8 mouse cellular contexts compared by ENCODE assay signal in genomic region chr13:91094196-91094595, GRCm38 (mm10).
DNase-seq lines count a peak whose midpoint lies in the region; ATAC-seq and TF ChIP-seq lines count a peak whose summit lies in the region.
"Had no signal": no experiment of that assay in that cellular context is flagged by ENCODE, and none has a peak within 500 bp of the region (broad histone marks: within the 10 kb centered on the region; RNA-seq: fewer than 3 reads in every experiment).

No protein-coding gene starts in this region.

- no peaks in the 10 kb centered on the region for H3K36me3 ChIP-seq in liver, postnatal 0 days (replicated peaks; ENCODE audit: insufficient read depth, low read length)
- no peaks in the 10 kb centered on the region for H3K36me3 ChIP-seq in embryonic facial prominence, embryonic 10.5 days (replicated peaks)
- H3K36me3 ChIP-seq in intestine, embryonic 14.5 days (ENCODE audit: control insufficient read depth, insufficient read depth, low read length), result no peaks in the 10 kb centered on the region
- H3K36me3 ChIP-seq in midbrain, embryonic 15.5 days (replicated peaks), result no peaks in the 10 kb centered on the region

- no peak for TF ChIP-seq EP300 in liver, postnatal 0 days (IDR thresholded peaks at IDR 0.05; ENCODE audit: low read depth)

- 38% methylated on average over 7 of the region's 7 CpGs for WGBS in liver, postnatal 0 days (ENCODE audit: insufficient replicate concordance)
- WGBS in embryonic facial prominence, embryonic 10.5 days, result 26% methylated on average over 7 of the region's 7 CpGs
- 27% methylated on average over 7 of the region's 7 CpGs for WGBS in intestine, embryonic 14.5 days
- WGBS in midbrain, embryonic 15.5 days, result 30% methylated on average over 7 of the region's 7 CpGs

- no peak overlapping the region for H3K9ac ChIP-seq in liver, postnatal 0 days (replicated peaks)
- no peak overlapping the region for H3K9ac ChIP-seq in intestine, embryonic 14.5 days (ENCODE audit: low read length)
- H3K9ac ChIP-seq in midbrain, embryonic 15.5 days, result no peak overlapping the region

- TF ChIP-seq CTCF in liver, postnatal 0 days (IDR thresholded peaks at IDR 0.05; ENCODE audit: low read depth), result 0 out of 2 replicates have a peak, but pooled peaks have one; percentile 10
- no peak for TF ChIP-seq CTCF in gastrocnemius, adult 2 months (IDR thresholded peaks at IDR 0.05)

- peaks cover 5% of the 10 kb centered on the region; the same call in 1 of the 2 replicates for H3K4me1 ChIP-seq in liver, postnatal 0 days (ENCODE audit: insufficient read depth)
- H3K4me1 ChIP-seq in embryonic facial prominence, embryonic 10.5 days, result peaks cover 30% of the 10 kb centered on the region
- peaks cover 3% of the 10 kb centered on the region; the same call in 1 of the 2 replicates for H3K4me1 ChIP-seq in intestine, embryonic 14.5 days (replicated peaks; ENCODE audit: control insufficient read depth, insufficient read depth, low read length)
- peaks cover 16% of the 10 kb centered on the region for H3K4me1 ChIP-seq in midbrain, embryonic 15.5 days

- H3K27me3 ChIP-seq in liver, postnatal 0 days (ENCODE audit: insufficient read depth, low read length), result no peaks in the 10 kb centered on the region
- no peaks in the 10 kb centered on the region for H3K27me3 ChIP-seq in embryonic facial prominence, embryonic 10.5 days (replicated peaks; ENCODE audit: low read depth, poor library complexity, severe bottlenecking)
- no peaks in the 10 kb centered on the region for H3K27me3 ChIP-seq in intestine, embryonic 14.5 days (replicated peaks; ENCODE audit: control insufficient read depth, insufficient read depth, low read length)
- no peaks in the 10 kb centered on the region for H3K27me3 ChIP-seq in midbrain, embryonic 15.5 days (replicated peaks)

- no peak for DNase-seq in liver, postnatal 0 days
- DNase-seq in liver, result no peak
- peak; percentile 45 for DNase-seq in embryonic facial prominence, embryonic 10.5 days (ENCODE audit: low spot score)
- peak; percentile 61 for DNase-seq in intestine, embryonic 14.5 days (ENCODE audit: low spot score)
- no peak for DNase-seq in cerebellum, adult 18-20 months
- no peak for DNase-seq in gastrocnemius, adult 2 months

- H3K4me2 ChIP-seq in liver, postnatal 0 days (ENCODE audit: low read depth, low read length), result no peak overlapping the region
- 0 out of 2 replicates have a peak overlapping the region, but pooled peaks have one; percentile 6 for H3K4me2 ChIP-seq in intestine, embryonic 14.5 days (ENCODE audit: low read length)
- 0 out of 2 replicates have a peak overlapping the region, but pooled peaks have one; percentile 22 for H3K4me2 ChIP-seq in midbrain, embryonic 15.5 days

- H3K4me3 ChIP-seq in liver, postnatal 0 days (ENCODE audit: low read depth, low read length), result no peak overlapping the region
- H3K4me3 ChIP-seq in embryonic facial prominence, embryonic 10.5 days, result no peak overlapping the region
- H3K4me3 ChIP-seq in intestine, embryonic 14.5 days (ENCODE audit: low read depth, low read length), result no peak overlapping the region
- H3K4me3 ChIP-seq in midbrain, embryonic 15.5 days, result no peak overlapping the region
- H3K4me3 ChIP-seq in gastrocnemius, adult 2 months, result no peak overlapping the region

- 0 out of 2 replicates have a peak, but pooled peaks have one; percentile 27 for ATAC-seq in liver, postnatal 0 days
- 0 out of 2 replicates have a peak, but pooled peaks have one; percentile 32 for ATAC-seq in intestine, embryonic 14.5 days (replicated peaks; ENCODE audit: low FRiP score, low TSS enrichment, low read depth)
- ATAC-seq in midbrain, embryonic 15.5 days (replicated peaks), result peak; percentile 79

- H3K27ac ChIP-seq in liver, postnatal 0 days (ENCODE audit: low read depth), result 0 out of 2 replicates have a peak overlapping the region, but pooled peaks have one; percentile 16
- peak overlapping the region; percentile 78 for H3K27ac ChIP-seq in embryonic facial prominence, embryonic 10.5 days (replicated peaks)
- H3K27ac ChIP-seq in intestine, embryonic 14.5 days (ENCODE audit: low read depth), result peak overlapping the region; percentile 70
- H3K27ac ChIP-seq in midbrain, embryonic 15.5 days, result peak overlapping the region; percentile 61
- no peak overlapping the region for H3K27ac ChIP-seq in gastrocnemius, adult 2 months
- H3K27ac ChIP-seq: macrophage had no signal

- H3K9me3 ChIP-seq in liver, postnatal 0 days (ENCODE audit: low read length), result no peaks in the 10 kb centered on the region
- H3K9me3 ChIP-seq in embryonic facial prominence, embryonic 10.5 days, result no peaks in the 10 kb centered on the region
- H3K9me3 ChIP-seq in intestine, embryonic 14.5 days (ENCODE audit: control insufficient read depth, low read length), result no peaks in the 10 kb centered on the region
- H3K9me3 ChIP-seq in midbrain, embryonic 15.5 days, result no peaks in the 10 kb centered on the region

- intact Hi-C loops in gastrocnemius, adult 2 months (cut with DNase I), result no loop called here

Comparison
In these comparisons a context has a peak if more than half of its experiments do, and no peak if none do; other contexts are left out.
1. ATAC-seq: peak in every context shown above with its lines; median percentile 79 in midbrain, embryonic 15.5 days; 32 in intestine, embryonic 14.5 days; 27 in liver, postnatal 0 days.
2. DNase-seq: peak in embryonic facial prominence, embryonic 10.5 days (single experiment) and intestine, embryonic 14.5 days (single experiment); none in liver, postnatal 0 days (single experiment), liver (single experiment), cerebellum, adult 18-20 months (0 of 2) and gastrocnemius, adult 2 months (single experiment).